Mouse (Mus musculus) cerebellum, postnatal 36 days (tissue): ENCODE measurements at regions not wholly inside any gene's neighbourhood (a gene's known extent, or its start where the extent isn't known, plus 50 kb on each side); places are given as distances from the start of the nearest gene placed in this dataset.

Experiments used
- DNase-seq, 2 experiments: peaks; one replicate each; pipeline ENCODE4 v3.0.0; 2021 to 2022; ENCODE audit warnings: mixed read lengths in 2 of 2

DNA sequence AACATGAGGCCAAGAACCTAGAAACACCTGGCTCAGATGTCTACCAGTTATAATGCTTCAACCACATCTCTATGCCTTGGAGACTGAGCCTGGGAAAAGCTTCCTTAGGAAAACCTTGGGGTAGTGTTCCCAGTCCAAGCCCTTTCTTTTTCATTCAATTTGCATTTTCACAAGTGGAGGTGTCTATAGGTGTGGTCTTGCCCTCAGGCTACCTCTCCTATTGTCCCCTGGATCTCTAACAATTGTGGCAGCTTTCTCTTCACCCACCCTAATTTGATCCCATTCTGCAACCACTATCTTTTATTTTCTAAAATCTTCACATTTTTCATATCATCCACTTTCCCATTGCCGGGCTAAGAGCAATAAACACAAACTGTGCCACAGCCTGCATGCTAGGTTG, 251.0 kb upstream of the Rbms1 start:
- DNase-seq, result no peak

DNA sequence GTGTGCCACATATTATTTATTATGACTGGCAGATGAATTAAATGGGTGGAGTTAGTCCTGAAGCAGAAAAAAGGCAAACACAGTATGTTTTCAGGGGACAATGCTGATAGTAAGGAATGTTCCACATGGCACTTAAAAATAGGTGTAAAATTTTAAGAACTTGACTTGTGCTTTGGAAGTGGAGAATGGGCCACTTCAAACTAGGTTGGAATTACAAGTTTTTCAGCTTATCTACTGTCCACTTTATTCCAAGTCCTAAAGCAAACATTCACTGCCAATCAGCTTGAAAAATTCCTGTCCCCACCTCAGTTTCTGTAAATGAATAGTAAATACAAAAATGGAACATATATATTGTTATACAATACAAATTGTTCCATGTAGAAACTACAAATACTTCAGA, 238.4 kb upstream of the Rbms1 start:
- no peak for DNase-seq

- no peak for DNase-seq
These were observed 231.0 kb upstream of the Rbms1 start for GRCm38 (mm10) chr2:61193976-61194375.

GRCm38 (mm10) chr2:61182424-61182979, 219.5 kb upstream of the Rbms1 start:
- DNase-seq, result no peak

- DNase-seq, result no peak
These were observed 214.8 kb upstream of the Rbms1 start for GRCm38 (mm10) chr2:61177801-61178200.

DNA sequence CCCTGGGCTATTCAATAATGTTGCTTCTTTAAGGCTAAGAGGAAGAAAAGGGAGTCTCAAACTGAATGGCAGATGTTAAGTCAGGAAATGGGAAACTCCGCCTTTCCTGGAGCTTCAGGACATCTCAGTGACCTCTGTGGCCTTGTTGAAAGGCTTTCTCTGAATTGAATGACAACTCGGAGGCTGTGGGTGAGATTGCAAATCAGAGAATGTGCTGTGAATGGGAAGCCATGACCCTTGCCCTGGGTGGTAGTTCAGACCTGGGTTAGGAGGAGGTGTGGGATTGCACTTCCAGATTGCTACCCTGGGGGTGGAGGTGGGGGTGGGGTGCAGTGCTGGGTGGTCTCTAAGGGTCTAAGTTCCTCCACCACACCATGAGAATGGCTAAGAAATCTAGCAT, 213.8 kb upstream of the Rbms1 start:
- no peak for DNase-seq

- no peak for DNase-seq
These were observed 210.6 kb upstream of the Rbms1 start for GRCm38 (mm10) chr2:61173581-61173980.

DNA sequence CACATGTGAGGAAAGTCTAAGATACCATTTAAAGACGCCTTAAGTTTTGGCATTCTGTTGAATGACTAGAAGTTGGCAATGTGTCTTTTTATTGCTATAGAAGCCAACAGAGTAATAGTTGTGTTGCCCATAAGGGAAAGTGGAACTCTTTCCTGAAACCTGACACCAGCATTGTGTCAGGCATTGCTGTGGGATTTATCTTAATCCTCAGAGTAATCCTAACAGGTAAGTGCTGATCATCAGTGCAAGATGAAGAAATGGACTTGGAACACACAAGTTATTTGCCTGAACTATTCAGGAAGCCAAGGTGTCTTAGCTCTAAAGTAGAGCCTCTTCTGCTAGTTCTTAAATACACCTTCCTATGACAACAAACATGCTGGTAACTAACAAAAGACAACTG, 198.3 kb upstream of the Rbms1 start:
- DNase-seq, result no peak

DNA sequence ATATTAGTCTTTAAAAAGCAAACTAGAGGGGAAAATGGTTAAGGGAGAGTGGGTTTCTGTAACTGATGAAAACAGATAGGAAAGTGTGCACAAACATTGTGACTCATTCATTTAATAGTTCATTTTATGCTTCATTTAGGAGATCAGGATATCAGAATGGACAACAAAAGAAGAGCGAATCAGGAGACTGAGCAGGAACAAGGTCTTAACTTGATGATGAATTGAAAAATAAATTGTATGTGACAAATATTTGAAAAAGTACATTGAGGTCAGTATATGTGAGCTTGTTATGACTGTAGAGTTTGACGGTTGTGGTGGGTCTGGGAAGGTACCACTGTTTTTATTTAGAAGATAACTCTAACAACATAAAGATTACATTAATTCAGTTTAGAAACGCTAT, 196.8 kb upstream of the Rbms1 start:
- DNase-seq, result no peak

GRCm38 (mm10) chr2:61138998-61139631, 176.1 kb upstream of the Rbms1 start:
- no peak for DNase-seq

DNA sequence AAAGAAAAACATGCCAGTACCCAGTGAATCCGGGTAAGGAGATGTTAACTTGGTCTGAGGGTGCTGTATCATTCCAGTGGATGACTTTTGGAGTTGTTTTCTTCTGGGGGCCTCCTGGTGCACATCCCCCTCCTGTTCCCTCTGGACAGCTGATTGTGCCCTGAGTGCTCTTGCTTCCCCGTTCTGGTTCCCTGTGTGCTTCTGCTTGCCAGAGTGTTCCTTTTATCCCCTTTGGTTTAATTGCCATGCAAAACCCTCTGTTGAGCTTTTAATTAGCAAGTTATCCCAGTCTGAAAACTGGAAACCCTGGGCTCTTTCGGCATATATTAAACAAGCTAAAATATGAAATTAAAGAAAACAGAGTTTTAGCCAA, 175.6 kb upstream of the Rbms1 start:
- no peak for DNase-seq

- no peak for DNase-seq
These were observed 174.4 kb upstream of the Rbms1 start for GRCm38 (mm10) chr2:61137378-61137777.

DNA sequence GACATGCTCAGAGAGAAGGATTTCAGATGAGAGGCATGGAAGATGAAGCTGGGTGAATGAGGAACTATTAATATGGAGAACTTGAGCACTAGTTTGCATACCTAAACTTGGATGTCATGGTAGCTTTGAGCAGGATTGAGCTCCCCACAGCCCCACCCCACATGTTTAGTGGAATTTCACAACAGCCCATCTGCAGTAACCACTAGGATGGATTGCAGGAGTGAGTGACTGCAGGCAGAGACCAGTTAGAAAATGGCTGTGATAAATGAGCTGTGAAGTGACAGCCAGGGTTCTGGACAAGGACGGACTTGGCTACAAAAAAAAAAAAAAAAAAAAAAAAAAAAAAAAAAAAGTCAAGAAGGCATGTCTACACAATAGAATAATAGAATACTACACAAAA, 173.9 kb upstream of the Rbms1 start:
- no peak for DNase-seq

- DNase-seq, result peak; percentile 11 to 19
These were observed 160.2 kb upstream of the Rbms1 start for GRCm38 (mm10) chr2:61123046-61123806.

- DNase-seq, result no peak
These were observed 158.3 kb upstream of the Rbms1 start for GRCm38 (mm10) chr2:61121281-61121680.

- no peak for DNase-seq
These were observed 151.6 kb upstream of the Rbms1 start for GRCm38 (mm10) chr2:61114620-61115019.

- no peak for DNase-seq
These were observed 150.9 kb upstream of the Rbms1 start for GRCm38 (mm10) chr2:61113916-61114315.

DNA sequence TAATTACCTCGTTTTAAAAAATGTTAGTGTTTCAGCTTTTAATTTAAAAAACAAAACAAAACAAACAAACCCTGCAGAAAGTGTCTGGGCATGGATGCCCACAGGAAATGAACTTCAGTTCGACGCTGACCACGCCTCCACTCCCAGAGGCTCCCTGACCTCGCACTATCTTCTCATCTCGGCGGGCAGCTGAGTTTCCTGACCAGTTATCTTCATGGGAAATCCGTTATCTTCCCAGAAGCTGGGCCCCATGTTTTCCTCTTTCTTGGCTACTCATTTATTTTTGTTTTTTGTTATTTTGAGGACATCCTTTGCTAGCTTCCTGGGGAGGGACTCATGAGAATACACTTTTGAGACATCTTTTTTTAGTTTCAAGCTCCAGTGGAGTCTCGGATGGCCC, 147.6 kb upstream of the Rbms1 start:
- no peak for DNase-seq

- no peak for DNase-seq
These were observed 146.6 kb upstream of the Rbms1 start for GRCm38 (mm10) chr2:61109564-61109963.

GRCm38 (mm10) chr2:61105169-61105568, 142.2 kb upstream of the Rbms1 start:
- DNase-seq, result no peak

GRCm38 (mm10) chr2:61100854-61101253, 137.9 kb upstream of the Rbms1 start:
- DNase-seq, result no peak

DNA sequence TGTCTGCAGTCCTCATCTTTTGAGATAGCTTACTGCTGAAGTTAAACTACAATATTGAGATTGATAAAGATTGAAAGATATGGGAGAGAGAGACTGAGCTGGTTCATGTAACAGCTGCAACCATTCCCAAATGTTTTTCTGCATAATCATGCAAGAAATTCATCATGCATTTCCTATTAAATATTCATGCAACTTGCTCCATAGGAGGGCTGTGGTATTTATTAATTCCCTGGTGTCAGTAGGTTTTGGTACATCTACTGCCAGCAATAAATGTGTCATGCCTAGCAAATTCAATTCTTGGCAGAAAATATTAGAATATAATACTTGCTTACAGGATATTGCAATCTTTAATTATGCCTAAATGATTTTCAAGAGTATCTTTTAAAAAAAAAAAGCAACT, 125.5 kb upstream of the Rbms1 start:
- no peak for DNase-seq

DNA sequence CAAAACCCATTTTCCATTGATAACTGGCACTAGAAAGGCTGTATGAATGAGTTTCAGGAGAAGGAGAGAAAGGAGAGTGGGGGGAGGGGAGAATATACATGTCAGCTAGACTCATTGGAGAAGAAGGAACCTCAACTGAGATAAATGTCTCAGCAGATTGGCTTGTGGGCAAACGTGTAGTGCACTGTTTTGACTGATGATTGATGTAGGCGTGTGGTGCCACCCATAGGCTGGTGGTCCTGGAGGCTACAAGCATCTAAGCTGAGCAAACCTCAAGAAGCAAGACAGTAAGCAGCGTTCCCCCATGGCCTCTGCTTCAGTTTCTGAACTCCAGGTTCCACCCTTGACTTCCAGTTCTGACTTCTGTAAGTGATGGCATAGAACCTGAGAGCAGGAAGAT, 121.8 kb upstream of the Rbms1 start:
- DNase-seq, result no peak

- no peak for DNase-seq
These were observed 120.1 kb upstream of the Rbms1 start for GRCm38 (mm10) chr2:61083100-61083499.

- no peak for DNase-seq
These were observed 119.6 kb upstream of the Rbms1 start for GRCm38 (mm10) chr2:61082640-61083039.
